Mouse (Mus musculus): Measurements from ENCODE around the gene Pwwp2b. TPM values are rescaled to one million over a fixed set of nuclear protein-coding genes. Genes with fewer than 3 reads are reported as not detected.

Pwwp2b gene
- polyA plus RNA-seq, 1 experiment from 2014 or later, result 8.7 TPM

- 64% methylated on average over 6 of the region's 6 CpGs for WGBS
- Histone ChIP-seq H3K9me3 (replicated peaks) (no peaks in the 10 kb centered on the region), H3K27ac (no peak overlapping the region), H3K4me2 (no peak overlapping the region), H3K9ac (no peak overlapping the region), H3K27me3 (0 out of 2 replicates have a peak, but pooled peaks cover 4% of the 10 kb centered on the region), H3K4me3 (replicated peaks) (no peak overlapping the region), H3K4me1 (peaks cover 25% of the 10 kb centered on the region), H3K36me3 (no peaks in the 10 kb centered on the region)
- no peak for ATAC-seq (replicated peaks; ENCODE audit: low FRiP score)
These were observed 19.7 kb upstream of the Pwwp2b start for GRCm38 (mm10) chr7:139228447-139229171.

DNA sequence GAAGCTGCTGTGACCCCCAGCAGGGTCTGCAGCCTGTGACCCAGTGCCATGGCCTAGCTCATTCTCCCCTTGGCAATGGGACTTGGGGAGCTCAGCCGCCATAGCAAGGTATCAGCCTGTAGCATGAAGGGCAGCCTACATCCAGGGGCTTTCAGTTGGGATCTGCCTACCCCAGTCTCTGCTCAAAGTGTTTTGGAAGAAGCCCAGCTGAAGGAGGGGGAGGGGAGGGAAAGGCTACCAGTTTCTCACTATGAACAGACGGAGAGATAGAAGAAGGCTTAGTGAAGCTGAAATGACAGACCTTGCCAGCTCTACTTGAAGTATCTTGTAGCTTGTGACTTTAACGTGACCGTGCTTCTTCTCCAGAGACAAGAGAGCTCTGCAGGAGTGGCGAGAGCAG, 18.4 kb upstream of the Pwwp2b start:
- Histone ChIP-seq H3K9ac (no peak overlapping the region), H3K4me2 (no peak overlapping the region), H3K9me3 (replicated peaks) (no peaks in the 10 kb centered on the region), H3K4me3 (replicated peaks) (no peak overlapping the region), H3K4me1 (peaks cover 31% of the 10 kb centered on the region), H3K27ac (no peak overlapping the region), H3K36me3 (no peaks in the 10 kb centered on the region), H3K27me3 (0 out of 2 replicates have a peak, but pooled peaks cover 4% of the 10 kb centered on the region)
- WGBS, result 82% methylated on average over 5 of the region's 5 CpGs
- ATAC-seq (replicated peaks; ENCODE audit: low FRiP score), result no peak

- ATAC-seq (replicated peaks; ENCODE audit: low FRiP score), result no peak
- WGBS, result 73% methylated on average over 12 of the region's 12 CpGs
- H3K9me3 ChIP-seq (replicated peaks), result no peaks in the 10 kb centered on the region
These were observed 18.0 kb upstream of the Pwwp2b start for GRCm38 (mm10) chr7:139230241-139230640.

GRCm38 (mm10) chr7:139233714-139234113, 14.6 kb upstream of the Pwwp2b start:
- H3K36me3 ChIP-seq, result no peaks in the 10 kb centered on the region
- H3K9me3 ChIP-seq (replicated peaks), result no peaks in the 10 kb centered on the region
- H3K27me3 ChIP-seq, result 0 out of 2 replicates have a peak, but pooled peaks cover 4% of the 10 kb centered on the region
- ATAC-seq (replicated peaks; ENCODE audit: low FRiP score), result peak; percentile 87
- 0% methylated on average over 7 of the region's 7 CpGs for WGBS
- H3K4me3 ChIP-seq (replicated peaks), result no peak overlapping the region
- H3K4me2 ChIP-seq, result no peak overlapping the region
- H3K27ac ChIP-seq, result peak overlapping the region; percentile 73
- peaks cover 30% of the 10 kb centered on the region for H3K4me1 ChIP-seq
- no peak overlapping the region for H3K9ac ChIP-seq

More at GRCm38 (mm10) chr7:139230241-139230640, 18.0 kb upstream of the Pwwp2b start:
- Histone ChIP-seq H3K4me1 (peaks cover 31% of the 10 kb centered on the region), H3K36me3 (no peaks in the 10 kb centered on the region), H3K4me2 (no peak overlapping the region), H3K4me3 (replicated peaks) (no peak overlapping the region), H3K27me3 (0 out of 2 replicates have a peak, but pooled peaks cover 4% of the 10 kb centered on the region), H3K27ac (no peak overlapping the region), H3K9ac (no peak overlapping the region)

DNA sequence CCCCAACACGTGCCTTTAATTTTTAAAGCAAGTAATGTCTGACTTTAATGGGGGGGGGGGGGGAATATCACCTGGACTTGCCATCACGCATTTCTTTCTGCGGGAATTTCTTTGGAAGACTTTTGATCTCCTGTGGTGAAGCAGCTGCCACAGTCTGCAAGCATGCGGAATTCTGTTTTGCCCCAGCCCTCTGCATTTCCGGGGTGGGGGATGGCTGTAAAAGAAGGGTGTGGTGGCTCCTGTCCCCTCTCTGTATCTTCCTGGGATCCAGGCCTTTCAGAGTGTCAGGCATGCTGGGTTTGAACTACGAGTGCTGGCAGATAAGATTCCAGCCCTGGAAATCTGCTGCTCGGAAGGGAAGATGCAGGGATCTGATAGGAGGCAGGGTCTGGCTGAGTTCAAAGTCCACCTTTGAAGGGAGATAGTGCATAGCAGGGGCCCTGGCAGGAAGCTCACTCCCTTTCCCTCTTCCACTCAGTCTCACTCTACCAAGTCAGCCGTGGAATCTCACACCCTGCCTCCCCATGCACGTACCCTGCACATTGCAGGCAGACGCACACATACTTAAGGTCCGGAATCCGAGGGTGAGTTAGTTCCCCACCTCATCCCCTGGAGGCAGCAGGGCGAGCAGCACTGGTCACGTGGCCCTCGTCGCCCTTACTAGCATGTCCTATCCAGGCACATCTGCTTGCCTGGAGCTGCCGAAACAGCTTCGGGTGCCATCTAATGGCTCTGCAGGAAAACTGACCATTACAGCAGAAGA, 13.7 kb upstream of the Pwwp2b start:
- H3K27me3 ChIP-seq, result 0 out of 2 replicates have a peak, but pooled peaks cover 4% of the 10 kb centered on the region
- WGBS, result 9% methylated on average over 18 of the region's 18 CpGs
- peaks cover 22% of the 10 kb centered on the region for H3K4me1 ChIP-seq
- H3K9me3 ChIP-seq (replicated peaks), result no peaks in the 10 kb centered on the region
- H3K4me2 ChIP-seq, result peak overlapping the region; percentile 48
- no peak overlapping the region for H3K4me3 ChIP-seq (replicated peaks)
- H3K27ac ChIP-seq, result peak overlapping the region; percentile 73
- ATAC-seq (replicated peaks; ENCODE audit: low FRiP score), result peak; percentile 79
- no peaks in the 10 kb centered on the region for H3K36me3 ChIP-seq
- H3K9ac ChIP-seq, result no peak overlapping the region

DNA sequence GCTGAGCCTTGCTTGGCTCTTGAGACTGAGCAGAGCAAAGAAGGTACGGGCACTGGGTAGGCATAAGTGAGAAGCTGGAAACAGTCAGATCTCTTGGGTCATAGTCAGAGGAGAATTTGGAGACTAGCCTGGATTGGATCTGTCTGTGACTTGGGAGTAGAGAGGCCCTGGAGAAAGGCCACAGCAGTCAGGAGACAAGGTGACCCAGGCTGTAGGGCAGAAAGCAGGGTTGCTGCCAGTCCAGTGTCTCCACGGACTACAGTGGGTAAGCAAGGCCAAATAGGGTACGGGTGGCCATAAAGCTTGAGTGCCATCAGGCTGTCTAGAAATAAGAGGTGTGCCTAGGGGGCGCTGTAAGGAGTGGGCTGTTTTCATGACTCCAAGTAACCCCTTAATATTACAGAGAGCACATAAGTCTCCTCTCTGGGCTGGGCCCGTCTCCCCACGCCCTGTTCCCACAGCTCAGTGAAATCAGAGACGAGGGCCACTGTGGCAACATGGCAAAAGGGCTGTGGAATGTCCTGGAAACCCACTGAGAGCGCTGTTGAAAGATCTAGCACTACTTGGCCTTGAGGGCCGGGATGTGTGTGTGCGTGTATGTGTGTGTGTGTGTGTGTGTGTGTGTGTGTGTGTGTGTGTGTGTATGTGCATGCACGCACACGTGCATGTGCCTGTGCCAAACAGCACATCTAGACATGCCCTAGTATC, 12.5 kb upstream of the Pwwp2b start:
- Histone ChIP-seq H3K4me1 (peaks cover 22% of the 10 kb centered on the region), H3K9me3 (replicated peaks) (no peaks in the 10 kb centered on the region), H3K36me3 (no peaks in the 10 kb centered on the region), H3K27ac (peak overlapping the region; percentile 73), H3K4me3 (replicated peaks) (no peak overlapping the region), H3K27me3 (0 out of 2 replicates have a peak, but pooled peaks cover 4% of the 10 kb centered on the region), H3K9ac (no peak overlapping the region), H3K4me2 (no peak overlapping the region)
- ATAC-seq (replicated peaks; ENCODE audit: low FRiP score), result no peak
- 84% methylated on average over 12 of the region's 12 CpGs for WGBS

DNA sequence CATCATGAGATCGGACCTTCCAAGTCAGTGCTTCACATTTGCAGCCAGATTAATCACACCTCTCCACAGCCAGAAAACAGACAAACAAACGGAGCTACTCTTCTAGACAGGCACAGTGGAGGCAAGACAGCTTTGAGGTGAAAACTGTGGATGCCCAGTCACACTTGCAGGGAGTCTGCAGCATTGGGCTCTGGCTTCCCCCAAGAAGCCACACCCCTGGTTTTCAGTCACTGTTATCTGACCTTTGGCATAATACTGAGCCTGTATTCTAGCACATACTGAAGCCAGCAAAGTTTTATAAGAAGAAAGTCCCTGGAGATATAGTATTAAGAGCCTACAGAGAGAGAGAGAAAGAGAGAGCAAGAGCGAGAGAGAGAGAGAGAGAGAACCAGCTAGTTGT, 8.8 kb upstream of the Pwwp2b start:
- H3K36me3 ChIP-seq, result no peaks in the 10 kb centered on the region
- no peaks in the 10 kb centered on the region for H3K27me3 ChIP-seq
- WGBS, result 79% methylated on average over 3 of the region's 3 CpGs
- ATAC-seq (replicated peaks; ENCODE audit: low FRiP score), result no peak
- H3K27ac ChIP-seq, result no peak overlapping the region
- H3K4me2 ChIP-seq, result no peak overlapping the region
- no peak overlapping the region for H3K4me3 ChIP-seq (replicated peaks)
- H3K9ac ChIP-seq, result no peak overlapping the region
- peaks cover 12% of the 10 kb centered on the region for H3K4me1 ChIP-seq
- H3K9me3 ChIP-seq (replicated peaks), result no peaks in the 10 kb centered on the region

DNA sequence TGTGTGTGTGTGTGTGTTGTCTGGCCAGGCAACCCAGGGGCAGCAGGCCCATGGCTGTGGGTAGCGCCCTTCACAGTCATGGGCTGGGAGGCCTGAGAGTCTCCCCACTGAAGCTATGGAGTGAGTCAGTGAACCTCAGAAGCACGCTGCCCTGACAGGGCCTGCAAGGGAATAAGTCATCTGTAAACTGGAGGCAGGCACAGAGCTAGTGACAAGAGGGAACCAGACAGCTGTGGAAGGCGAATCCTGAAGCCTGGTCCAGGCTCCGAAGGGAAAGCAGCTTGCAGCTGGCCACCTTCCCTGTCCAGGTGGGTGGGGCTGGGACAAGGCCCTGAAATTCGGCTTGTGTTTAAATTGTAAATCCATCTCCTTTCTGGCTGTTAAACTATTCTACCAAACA, 2.2 kb upstream of the Pwwp2b start:
- Histone ChIP-seq H3K4me1 (peaks cover 48% of the 10 kb centered on the region), H3K9me3 (replicated peaks) (no peaks in the 10 kb centered on the region), H3K36me3 (no peaks in the 10 kb centered on the region), H3K27me3 (no peaks in the 10 kb centered on the region), H3K4me2 (no peak overlapping the region), H3K27ac (0 out of 2 replicates have a peak overlapping the region, but pooled peaks have one; percentile 29), H3K4me3 (replicated peaks) (no peak overlapping the region), H3K9ac (no peak overlapping the region)
- ATAC-seq (replicated peaks; ENCODE audit: low FRiP score), result no peak
- 44% methylated on average over 5 of the region's 5 CpGs for WGBS

DNA sequence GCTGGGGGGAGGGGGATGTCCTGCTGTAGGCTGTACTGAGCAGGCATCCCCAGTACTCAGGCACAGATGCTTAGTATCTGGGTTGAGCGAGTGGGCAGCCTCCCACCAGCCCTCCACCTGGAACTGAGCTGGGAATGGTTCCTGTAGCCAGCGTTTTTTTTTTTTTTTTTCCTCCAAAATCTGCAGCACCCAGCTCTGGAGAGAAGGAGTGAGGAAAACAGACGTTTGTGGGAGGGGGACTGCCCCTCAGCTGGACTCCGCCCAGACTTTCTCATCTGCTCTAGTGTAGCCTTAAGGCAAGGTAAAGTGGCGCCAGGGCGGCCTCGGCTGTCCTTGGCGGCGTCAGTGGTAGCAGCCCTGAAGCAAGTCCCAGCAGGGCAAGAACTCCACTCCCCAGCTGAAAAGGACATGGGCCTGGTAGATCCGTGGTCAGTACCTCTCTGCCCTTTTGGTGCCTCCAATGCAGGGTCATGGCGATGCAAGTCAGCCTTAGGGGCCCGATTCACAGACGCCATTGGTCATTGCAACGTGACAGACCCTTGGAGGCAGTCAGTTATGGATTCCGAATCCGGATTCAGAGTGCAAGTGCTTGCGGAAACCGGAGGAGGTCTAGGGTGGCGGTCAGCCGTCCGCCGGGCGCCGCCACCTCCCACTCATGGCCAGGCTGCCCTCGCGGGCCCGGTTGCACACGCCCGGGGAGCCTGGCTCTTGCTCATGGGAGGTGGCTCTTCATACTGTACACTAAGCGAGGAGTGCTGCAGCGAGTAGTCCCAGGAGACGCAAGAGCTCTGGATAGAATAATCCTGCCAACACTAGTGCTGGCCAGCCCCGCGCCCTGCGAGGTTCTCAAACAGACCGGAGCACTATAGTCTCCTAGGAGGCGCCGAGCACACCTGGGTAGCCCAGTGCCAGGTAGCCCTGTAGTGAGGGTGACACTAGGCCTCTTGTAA, 1.1 kb upstream of the Pwwp2b start:
- 3% methylated on average over 38 of the region's 38 CpGs for whole genome bisulfite sequencing
- Histone ChIP-seq H3K36me3 (no peaks in the 10 kb centered on the region), H3K27ac (peak overlapping the region; percentile 87), H3K4me3 (replicated peaks) (peak overlapping the region; percentile 53), H3K4me2 (peak overlapping the region; percentile 94), H3K4me1 (peaks cover 59% of the 10 kb centered on the region), H3K9me3 (replicated peaks) (no peaks in the 10 kb centered on the region), H3K9ac (peak overlapping the region; percentile 68), H3K27me3 (no peaks in the 10 kb centered on the region)
- peak; percentile 50 for ATAC-seq (replicated peaks; ENCODE audit: low FRiP score)

- Histone ChIP-seq H3K4me1 (peaks cover 75% of the 10 kb centered on the region), H3K9ac (peak overlapping the region; percentile 68), H3K27ac (peak overlapping the region; percentile 87), H3K4me3 (replicated peaks) (peak overlapping the region; percentile 53), H3K4me2 (peak overlapping the region; percentile 94), H3K36me3 (no peaks in the 10 kb centered on the region), H3K27me3 (no peaks in the 10 kb centered on the region), H3K9me3 (replicated peaks) (no peaks in the 10 kb centered on the region)
- 2% methylated on average over 45 of the region's 45 CpGs for WGBS
- ATAC-seq (replicated peaks; ENCODE audit: low FRiP score), result no peak
These were observed 528 bp downstream of the Pwwp2b start for GRCm38 (mm10) chr7:139248615-139249405.

Data from kidney, embryonic 15.5 days (tissue).